Mouse (Mus musculus) left cerebral cortex, adult 8-10 months (tissue): ENCODE results near the gene Tmub2. TPM values are rescaled to one million over a fixed set of nuclear protein-coding genes. Genes with fewer than 3 reads are reported as not detected.

ENCODE experiments used
- DNase-seq, 2 experiments: peaks; one replicate each; pipeline ENCODE4 v3.0.0; 2022; ENCODE audit warnings: low spot score in 2 of 2
- total RNA-seq, 4 experiments: library from RNA; stranded (reverse); gene quantifications; 2 replicates each; pipeline ENCODE4 v1.2.4; 2022

The Tmub2 gene
- 10 to 100 TPM; 62.1 to 70.6 (median 65.6) TPM for total RNA-seq

DNA sequence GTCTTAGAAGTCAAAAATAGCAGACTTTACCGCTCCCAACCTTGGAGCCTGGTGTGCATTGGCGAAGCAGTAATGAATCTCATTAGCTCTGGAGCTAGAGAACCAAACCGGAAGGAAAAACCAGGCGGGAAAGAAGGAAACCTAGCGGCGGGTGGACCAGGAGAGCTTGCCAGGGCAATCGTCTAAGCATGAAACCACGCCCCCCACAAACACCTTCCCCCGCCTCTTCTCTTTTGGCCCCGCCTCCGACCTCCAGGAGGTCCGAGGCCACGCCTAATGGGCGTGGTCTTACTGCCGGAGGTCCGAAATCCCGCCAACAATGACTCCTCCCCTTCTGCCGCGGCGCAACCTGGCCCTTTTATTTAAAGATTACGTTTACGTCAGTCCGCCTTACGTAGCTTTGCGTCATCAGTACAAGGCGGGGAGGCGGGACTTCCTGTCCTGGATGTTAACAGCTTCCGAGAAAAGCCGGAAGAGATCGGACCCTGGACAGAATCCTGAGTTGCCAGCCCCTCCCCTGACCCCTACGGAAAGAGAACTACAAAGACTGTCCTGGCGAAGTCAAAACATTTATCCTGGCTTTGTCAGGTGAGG, at the start of gene Tmub2:
Tmub2 (plus strand) TSS at position 431 of the 594 bp plus-strand sequence.
- peak; percentile 91 to 97 for DNase-seq

GRCm38 (mm10) chr11:102236022-102236421, 48.7 kb upstream of the Tmub2 start:
- DNase-seq = no peak

DNA sequence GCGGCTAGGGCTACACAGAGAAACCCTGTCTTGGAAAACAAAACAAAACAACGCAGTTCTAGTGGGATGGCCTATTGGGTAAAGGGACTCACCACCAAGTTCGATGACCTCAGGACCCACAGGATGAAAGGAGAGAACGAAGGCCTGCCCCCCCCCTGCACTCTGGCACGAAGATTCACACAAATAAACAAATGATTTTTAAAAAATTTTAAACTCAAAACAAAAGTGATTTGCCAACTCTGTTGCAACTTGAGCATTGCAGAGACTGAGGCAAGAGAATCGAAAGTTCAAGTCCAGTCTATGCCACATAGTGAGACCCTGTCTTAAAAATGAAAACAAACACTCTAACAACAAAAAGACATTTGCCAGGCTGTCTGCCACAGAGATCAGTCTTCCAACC, 44.1 kb upstream of the Tmub2 start:
- no peak for DNase-seq

DNA sequence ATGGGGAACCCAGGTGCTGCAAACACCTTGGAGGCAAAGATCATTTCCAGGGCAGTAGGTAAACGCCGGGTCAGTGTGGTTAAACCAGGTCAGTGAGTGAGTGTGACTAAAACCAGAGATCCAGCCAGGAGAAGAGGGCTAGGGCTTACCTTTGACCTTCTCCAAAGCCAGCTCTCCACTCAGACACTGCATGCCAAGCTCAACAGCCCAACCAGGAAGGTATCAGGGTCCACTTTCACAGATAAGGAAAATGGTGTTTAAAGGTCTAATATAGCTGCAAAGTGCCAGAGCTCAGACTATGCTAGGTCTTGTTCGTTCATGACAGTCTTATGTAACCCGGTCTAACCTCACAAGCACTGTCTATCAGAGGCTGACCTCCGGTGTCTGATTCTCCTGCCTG, 43.5 kb upstream of the Tmub2 start:
- DNase-seq = no peak

GRCm38 (mm10) chr11:102241874-102242273, 42.9 kb upstream of the Tmub2 start:
- no peak for DNase-seq

DNA sequence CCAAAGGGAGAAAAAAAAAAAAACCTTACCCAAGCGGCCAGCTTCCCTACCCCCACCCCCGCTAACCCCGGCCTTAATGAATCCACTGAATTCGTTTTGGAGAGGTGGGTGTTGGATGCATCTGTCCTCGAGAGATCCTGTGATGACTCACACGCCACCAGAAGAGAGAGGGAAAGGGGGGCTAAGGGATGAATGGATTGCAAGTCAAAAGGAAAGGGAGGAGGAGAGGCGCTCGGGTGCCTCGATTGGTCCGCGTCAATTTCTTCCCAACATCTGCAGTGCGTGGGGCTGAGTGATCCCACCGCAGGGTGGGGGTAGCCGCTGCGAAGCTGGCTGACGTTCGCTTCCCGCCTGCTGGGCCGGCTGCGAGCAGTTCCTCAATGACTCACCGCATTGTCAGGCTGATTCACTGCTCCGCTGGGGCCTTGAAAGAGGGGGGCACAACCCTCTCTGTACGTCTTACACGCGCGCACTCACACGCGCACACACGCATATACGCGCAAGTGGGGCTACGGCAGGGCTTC, 39.7 kb upstream of the Tmub2 start:
- DNase-seq = peak; percentile 63 to 91

DNA sequence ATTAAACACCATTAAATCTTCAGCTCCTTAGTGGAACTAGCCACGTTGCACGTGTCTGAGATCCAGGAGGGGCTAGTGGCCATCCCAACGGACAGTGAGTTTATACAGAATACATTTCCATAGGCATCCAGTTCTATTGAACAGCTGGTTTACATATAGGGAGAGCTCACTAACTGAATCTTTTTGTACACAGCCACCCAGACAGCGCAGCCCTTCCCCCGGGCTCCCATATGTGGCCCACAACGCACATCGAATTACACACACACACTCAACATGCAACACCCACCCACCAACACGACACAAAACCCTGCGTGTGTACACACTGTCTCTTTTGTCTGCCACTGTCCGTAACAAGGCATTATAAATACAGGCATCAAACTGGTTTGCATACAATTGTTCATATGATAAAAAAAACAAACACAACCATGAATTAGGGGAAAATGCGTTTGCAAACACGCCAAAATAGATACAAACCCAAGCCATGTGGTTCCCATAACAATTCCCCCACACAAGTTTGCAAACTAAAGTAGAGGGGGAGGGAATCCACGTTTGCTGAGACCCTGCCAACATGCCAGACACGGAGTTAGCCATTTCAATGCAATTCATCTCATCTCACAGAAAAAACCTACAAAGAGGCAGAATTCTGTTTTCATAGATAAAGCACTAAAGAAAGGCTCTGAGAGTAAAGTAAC, 39.0 kb upstream of the Tmub2 start:
- DNase-seq = no peak

DNA sequence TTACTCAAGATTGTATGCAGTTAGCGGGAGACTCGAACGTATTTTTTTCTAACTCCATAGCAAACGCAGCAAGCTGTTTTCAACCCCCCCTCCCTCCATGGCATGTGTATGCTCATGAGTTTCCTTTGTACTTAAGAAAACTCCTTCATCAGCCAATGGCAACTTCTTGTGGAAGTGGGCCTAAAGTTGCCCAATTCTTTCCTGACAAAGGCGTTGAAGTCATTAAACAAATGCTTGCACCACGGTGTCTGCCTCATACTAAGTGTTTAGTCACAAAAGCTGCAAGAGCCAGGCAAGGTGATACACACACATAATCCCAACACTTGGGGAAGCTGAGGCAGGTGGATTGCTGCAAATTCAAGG, 38.5 kb upstream of the Tmub2 start:
- no peak for DNase-seq

- no peak for DNase-seq
These were observed 37.9 kb upstream of the Tmub2 start for GRCm38 (mm10) chr11:102246871-102247270.

DNA sequence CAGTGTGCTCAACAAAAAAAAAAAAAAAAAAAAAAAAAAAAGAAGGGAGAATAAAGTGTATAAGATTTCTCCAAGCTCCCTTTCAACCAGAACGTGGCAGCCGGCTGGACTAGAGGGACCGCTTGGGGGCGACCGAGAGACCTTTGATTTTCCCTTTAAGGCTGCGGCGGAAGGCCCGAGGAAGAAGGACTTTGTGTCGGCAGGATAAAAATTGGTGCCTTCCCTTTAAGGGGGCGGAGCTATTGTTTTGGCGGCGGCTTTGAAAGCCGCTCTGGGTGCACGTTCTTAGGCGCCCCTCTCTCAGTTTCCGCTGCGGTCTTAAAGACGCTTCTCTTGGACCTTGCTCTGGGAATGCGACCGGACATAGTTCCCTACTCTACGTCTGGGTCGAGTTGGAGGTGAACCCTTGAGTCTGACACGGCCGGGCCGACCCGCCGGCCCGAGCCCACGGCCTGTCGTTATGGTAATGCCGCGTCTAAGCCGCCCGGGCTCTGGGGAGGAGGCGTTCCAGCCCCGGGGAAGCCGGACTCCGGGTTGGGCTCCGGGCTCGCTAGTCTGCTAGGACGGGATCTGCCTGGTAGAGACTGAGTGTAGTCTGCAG, 36.0 kb upstream of the Tmub2 start, which contains the start of gene BC030867:
BC030867 (plus strand) TSS at position 253 of the 601 bp plus-strand sequence.
- DNase-seq = peak; percentile 70 to 93

- DNase-seq = no peak
These were observed 35.2 kb upstream of the Tmub2 start for GRCm38 (mm10) chr11:102249351-102250090.

DNA sequence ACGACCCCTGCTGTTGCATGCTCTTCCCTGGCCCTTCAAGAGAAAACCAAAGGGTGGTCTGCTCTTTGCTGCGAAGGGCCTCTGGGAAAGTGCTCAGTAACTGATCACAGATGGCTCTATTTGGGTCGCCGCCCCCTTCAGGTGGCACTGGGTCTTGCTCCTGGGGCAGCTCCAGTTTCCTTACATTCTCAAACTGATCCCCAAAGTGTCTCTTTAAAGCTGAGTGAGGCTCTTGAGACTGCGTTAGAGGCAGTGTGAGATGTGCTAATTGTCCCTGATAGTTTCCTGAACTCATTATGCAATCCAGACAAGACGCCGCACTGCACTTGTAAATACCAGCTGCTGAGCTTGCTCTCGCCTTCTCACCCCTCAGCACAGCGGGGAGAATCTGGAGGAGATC, 27.2 kb upstream of the Tmub2 start:
- DNase-seq = no peak

DNA sequence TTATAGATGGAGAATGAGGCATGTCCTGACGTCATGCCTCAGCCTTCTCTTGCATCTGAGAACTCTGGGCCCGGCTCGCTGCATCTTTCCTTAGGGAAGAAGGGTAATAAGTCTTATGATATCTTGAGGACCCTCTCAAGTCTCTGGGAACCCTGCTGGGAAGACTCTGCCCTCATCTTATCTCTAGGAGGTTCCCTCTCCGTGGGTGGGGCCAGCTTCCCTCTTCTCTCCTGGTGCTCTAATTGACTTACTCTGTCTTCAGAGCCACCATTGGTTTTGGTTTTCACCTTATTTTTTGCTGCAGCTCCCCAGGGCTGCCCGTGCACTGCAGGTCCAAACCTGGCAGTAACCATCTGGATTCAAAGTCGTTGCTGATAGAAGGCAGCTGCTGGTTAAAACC, 26.6 kb upstream of the Tmub2 start:
- no peak for DNase-seq

DNA sequence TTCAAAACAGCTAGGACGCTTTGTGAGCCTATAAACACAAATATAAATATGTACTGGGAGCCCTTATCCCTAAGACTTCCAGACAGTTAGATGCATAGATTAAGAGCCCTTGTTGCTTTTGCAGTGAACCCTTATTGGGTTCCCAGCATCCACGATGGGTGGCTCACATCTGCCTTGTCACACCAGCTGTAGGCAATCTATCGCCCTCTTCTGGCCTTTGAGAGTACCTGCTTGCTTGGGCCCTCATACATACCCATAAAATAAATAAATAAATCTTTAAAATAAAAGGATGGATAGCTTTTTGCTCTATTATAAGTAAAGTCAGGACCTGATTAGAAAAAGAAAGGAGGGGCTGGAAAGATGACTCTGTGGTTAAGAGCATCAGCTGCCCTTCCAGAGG, 26.2 kb upstream of the Tmub2 start:
- DNase-seq = no peak

DNA sequence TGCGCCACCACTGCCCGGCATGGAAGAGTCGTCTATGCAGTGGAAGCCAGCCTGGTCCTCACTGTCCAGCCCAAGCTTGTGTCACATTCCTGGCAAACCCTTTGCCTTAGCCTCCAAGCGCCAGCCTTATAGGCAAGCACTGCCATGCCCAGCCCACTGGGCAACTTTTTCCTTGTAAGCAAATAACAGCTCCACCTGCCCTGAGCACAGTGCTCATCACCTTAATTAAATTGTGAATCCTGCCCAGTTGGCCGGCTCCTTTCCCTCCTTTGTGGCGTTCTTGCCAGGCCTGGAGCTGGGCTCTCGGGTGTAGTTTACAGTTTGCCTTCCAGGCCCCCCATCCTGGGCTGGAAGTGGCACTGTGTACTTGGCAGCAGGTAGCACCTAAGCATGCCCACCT, 21.5 kb upstream of the Tmub2 start:
- DNase-seq = no peak

DNA sequence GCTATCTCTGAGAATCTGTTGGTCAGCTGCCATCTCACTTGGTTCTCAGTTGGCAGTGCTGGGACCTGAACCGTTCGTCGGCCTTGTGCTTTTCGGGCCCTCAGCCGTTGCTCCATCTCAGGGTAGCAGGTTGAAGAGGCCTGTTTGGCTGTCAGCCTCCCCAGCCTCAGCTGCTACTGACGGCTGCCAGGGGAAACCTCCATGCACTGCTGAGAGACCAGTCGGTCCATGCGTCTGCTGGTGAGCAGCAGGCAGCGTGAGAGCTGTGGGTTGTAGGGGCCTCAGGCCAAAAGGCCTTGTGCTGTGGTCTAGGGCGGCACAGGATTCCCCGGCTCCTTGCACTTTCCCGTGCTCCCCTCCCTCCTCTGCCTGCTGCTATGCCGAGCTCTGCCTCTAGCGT, 18.9 kb upstream of the Tmub2 start:
- DNase-seq = no peak

- DNase-seq = no peak
These were observed 17.9 kb upstream of the Tmub2 start for GRCm38 (mm10) chr11:102266631-102267355.

DNA sequence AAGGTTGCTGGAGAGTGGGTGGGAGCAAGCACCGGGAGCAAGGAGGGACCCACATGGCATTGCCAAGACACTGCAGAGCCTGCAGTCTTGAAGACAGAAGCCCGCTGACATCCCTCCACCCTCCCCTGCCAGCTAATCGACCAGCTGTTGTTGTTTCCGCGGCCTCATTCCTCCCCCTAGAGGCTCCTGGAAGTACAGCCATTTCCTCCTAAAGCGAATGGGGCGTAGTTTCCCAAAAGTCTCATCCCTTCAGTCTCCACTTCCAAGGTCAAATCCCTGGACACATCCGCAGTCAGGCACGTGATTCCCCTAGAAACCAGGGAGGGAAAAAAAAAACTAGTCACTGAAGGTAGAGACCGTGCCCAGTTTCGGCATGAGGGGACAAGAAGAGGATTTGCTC, 17.3 kb upstream of the Tmub2 start:
- DNase-seq = peak in 1 of 2 experiments; percentile 50

GRCm38 (mm10) chr11:102268520-102269244, 16.0 kb upstream of the Tmub2 start, which contains the start of gene Asb16:
Asb16 (plus strand) TSS chr11:102268743.
- no peak for DNase-seq

DNA sequence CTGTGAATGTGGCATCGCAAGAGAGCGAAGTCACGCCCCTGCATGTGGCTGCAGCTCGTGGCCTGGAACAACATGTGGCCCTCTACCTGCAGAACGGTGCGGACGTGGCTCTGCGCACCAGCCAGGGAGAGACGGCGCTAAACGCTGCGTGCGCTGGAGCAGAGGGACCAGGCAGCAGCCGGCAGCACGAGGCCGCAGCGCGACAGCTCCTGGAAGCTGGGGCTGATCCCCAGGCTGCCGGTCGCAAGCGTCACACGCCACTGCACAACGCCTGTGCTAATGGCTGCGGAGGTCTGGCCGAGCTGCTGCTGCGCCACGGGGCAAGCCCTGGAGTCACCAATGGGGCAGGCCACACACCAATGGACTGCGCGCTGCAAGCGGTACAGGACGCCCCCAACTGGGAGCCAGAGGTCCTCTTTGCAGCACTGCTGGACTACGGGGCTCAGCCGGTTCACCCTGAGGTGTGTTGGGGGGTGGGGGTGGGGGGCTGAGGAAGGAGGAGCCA, 8.3 kb upstream of the Tmub2 start:
- DNase-seq = no peak
